Mouse (Mus musculus): ENCODE measurements around the gene Mlxipl. TPM values are rescaled to one million over a fixed set of nuclear protein-coding genes. Genes with fewer than 3 reads are reported as not detected.

Mlxipl gene
- polyA plus RNA-seq, 1 experiment from 2014 or later: 3.3 TPM

DNA sequence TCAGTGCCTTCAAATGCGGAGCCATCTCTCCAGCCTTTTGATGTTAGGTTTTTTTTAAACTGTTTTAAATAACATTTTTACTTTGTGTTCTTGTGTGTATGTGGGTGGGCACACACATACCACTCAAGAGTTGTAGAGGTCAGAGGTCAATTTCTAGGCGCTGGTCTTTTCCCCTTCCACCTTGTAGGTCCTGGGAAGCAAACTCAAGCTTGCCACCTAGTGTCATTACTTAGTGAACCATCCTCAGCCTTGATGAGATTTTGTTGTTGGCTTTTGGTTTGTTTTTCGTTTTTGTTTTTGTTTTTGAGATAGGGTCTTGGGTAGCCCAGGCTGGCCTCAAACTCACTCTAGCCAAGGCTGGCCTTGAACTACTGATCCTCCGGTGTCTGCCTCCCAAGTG lies 14.0 kb upstream of the Mlxipl start:
- ATAC-seq (ENCODE audit: insufficient number of reproducible peaks, low FRiP score, low TSS enrichment, low read depth) (no peak), DNase-seq (ENCODE audit: low spot score) (no peak)
- no peak overlapping the region for H3K9ac ChIP-seq (ENCODE audit: low read length)
- H3K4me2 ChIP-seq (ENCODE audit: low read depth, severe bottlenecking): no peak overlapping the region
- 63% methylated on average over 4 of the region's 4 CpGs for WGBS
- H3K36me3 ChIP-seq (ENCODE audit: control insufficient read depth, insufficient read depth, low read length): peaks cover 5% of the 10 kb centered on the region
- H3K4me3 ChIP-seq (ENCODE audit: low read depth, low read length): no peak overlapping the region
- no peak overlapping the region for H3K27ac ChIP-seq (replicated peaks; ENCODE audit: low read depth, low read length)
- H3K27me3 ChIP-seq (ENCODE audit: control insufficient read depth, insufficient read depth, low read length): no peaks in the 10 kb centered on the region
- peaks cover 10% of the 10 kb centered on the region for H3K4me1 ChIP-seq (ENCODE audit: control insufficient read depth, insufficient read depth, low read length)
- no peaks in the 10 kb centered on the region for H3K9me3 ChIP-seq (ENCODE audit: control insufficient read depth, low read length)

DNA sequence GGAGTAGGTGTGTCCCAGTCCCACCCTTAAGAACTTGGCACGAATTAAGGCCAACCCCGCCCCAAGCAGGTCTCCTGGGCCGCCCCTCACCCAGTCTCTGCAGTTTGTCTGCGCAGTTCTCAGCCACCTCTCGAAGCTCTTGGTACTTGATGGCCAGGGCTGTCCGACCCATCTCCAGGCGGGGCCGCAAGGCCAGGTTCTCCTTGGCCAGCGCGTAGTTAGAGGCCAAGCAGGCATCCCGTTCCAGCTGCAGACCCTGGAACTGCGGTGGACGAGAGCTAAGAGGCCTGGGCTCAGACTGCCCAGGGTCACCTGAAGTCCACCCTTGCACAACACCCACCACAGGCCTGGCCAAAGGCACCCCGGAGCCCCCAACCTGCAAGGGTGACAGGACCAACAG lies 13.3 kb upstream of the Mlxipl start:
- H3K27ac ChIP-seq (replicated peaks; ENCODE audit: low read depth, low read length): no peak overlapping the region
- H3K9me3 ChIP-seq (ENCODE audit: control insufficient read depth, low read length): no peaks in the 10 kb centered on the region
- DNase-seq (ENCODE audit: low spot score) (no peak), ATAC-seq (ENCODE audit: insufficient number of reproducible peaks, low FRiP score, low TSS enrichment, low read depth) (no peak)
- H3K4me3 ChIP-seq (ENCODE audit: low read depth, low read length): no peak overlapping the region
- peaks cover 10% of the 10 kb centered on the region for H3K4me1 ChIP-seq (ENCODE audit: control insufficient read depth, insufficient read depth, low read length)
- no peak overlapping the region for H3K4me2 ChIP-seq (ENCODE audit: low read depth, severe bottlenecking)
- no peaks in the 10 kb centered on the region for H3K27me3 ChIP-seq (ENCODE audit: control insufficient read depth, insufficient read depth, low read length)
- peaks cover 3% of the 10 kb centered on the region for H3K36me3 ChIP-seq (ENCODE audit: control insufficient read depth, insufficient read depth, low read length)
- 87% methylated on average over 14 of the region's 14 CpGs for WGBS
- H3K9ac ChIP-seq (ENCODE audit: low read length): no peak overlapping the region

- Histone ChIP-seq H3K27ac (replicated peaks; ENCODE audit: low read depth, low read length) (peak overlapping the region; percentile 70; the same call in 1 of the 2 replicates), H3K4me1 (ENCODE audit: control insufficient read depth, insufficient read depth, low read length) (peaks cover 10% of the 10 kb centered on the region), H3K4me2 (ENCODE audit: low read depth, severe bottlenecking) (peak overlapping the region; percentile 76), H3K9me3 (ENCODE audit: control insufficient read depth, low read length) (no peaks in the 10 kb centered on the region), H3K36me3 (ENCODE audit: control insufficient read depth, insufficient read depth, low read length) (peaks cover 3% of the 10 kb centered on the region), H3K27me3 (ENCODE audit: control insufficient read depth, insufficient read depth, low read length) (no peaks in the 10 kb centered on the region), H3K9ac (ENCODE audit: low read length) (peak overlapping the region; percentile 97), H3K4me3 (ENCODE audit: low read depth, low read length) (peak overlapping the region; percentile 93)
- DNase-seq (ENCODE audit: low spot score) (peak; percentile 62), ATAC-seq (ENCODE audit: insufficient number of reproducible peaks, low FRiP score, low TSS enrichment, low read depth) (peak; percentile 48; the same call in 1 of the 2 replicates)
- 28% methylated on average over 14 of the region's 14 CpGs for WGBS
These were observed 12.7 kb upstream of the Mlxipl start for GRCm38 (mm10) chr5:135076931-135077505.

DNA sequence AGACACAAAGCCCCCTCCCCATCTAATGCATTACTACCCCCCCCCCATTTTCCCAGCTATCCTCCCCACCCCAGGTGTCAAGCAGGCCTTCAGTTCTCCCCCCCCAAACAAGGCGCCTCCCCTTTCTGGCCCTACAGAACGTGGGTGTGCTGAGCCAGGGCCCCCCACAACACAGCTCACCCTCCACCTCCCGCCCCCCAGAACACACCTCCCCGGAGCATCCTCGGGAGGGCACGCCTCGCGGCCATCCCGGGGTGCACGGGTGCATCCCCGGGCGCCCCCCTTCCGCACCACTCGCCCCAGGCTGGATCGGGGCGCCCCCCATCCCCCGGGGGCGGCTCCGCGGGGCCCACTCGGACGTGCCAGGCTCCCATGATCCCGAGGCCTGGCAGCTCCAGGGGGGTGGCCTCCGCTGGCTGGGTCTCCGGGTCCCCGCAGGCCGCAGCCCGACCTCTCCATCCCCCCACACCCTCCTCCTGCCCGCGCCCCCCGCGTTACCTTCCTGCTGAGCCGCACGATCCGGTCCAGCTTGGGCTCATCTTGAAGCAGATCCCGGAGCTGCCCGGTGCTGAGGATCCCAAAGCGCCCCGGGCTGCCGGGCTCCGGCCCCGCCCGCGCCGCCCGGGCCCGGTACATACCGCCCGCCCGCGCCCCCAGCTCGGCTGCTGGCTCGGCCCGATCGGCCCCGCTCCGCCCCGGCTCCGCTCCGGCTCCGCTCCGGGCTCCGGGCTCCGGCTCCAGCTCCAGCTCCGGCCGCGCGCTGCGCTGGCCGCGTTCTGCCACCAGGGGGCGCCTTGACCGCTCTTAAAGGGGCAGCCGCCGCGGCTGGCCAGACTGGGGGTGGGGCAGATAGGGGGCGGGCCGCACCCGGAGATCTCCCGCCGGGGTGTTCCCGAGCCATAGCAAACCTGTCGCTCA lies 11.9 kb upstream of the Mlxipl start, which contains the start of gene Vps37d:
Gene Vps37d (minus strand): TSS at position 703 of the 918 bp plus-strand sequence.
- Histone ChIP-seq H3K9me3 (ENCODE audit: control insufficient read depth, low read length) (no peaks in the 10 kb centered on the region), H3K4me3 (ENCODE audit: low read depth, low read length) (peak within 1 kb of the TSS; percentile 93), H3K9ac (ENCODE audit: low read length) (peak within 1 kb of the TSS; percentile 97), H3K27me3 (ENCODE audit: control insufficient read depth, insufficient read depth, low read length) (no peaks in the 10 kb centered on the region), H3K27ac (replicated peaks; ENCODE audit: low read depth, low read length) (peak within 1 kb of the TSS; percentile 76), H3K36me3 (ENCODE audit: control insufficient read depth, insufficient read depth, low read length) (peaks cover 3% of the 10 kb centered on the region), H3K4me2 (ENCODE audit: low read depth, severe bottlenecking) (peak within 1 kb of the TSS; percentile 76), H3K4me1 (ENCODE audit: control insufficient read depth, insufficient read depth, low read length) (peaks cover 10% of the 10 kb centered on the region)
- ATAC-seq (ENCODE audit: insufficient number of reproducible peaks, low FRiP score, low TSS enrichment, low read depth) (peak; percentile 73), DNase-seq (ENCODE audit: low spot score) (peak; percentile 98)
- WGBS: under 1% methylated on average over 49 of the region's 83 CpGs

GRCm38 (mm10) chr5:135078482-135078810 lies 11.2 kb upstream of the Mlxipl start:
- peak overlapping the region; percentile 9; the same call in 1 of the 2 replicates for H3K9ac ChIP-seq (ENCODE audit: low read length)
- no peak overlapping the region for H3K27ac ChIP-seq (replicated peaks; ENCODE audit: low read depth, low read length)

GRCm38 (mm10) chr5:135079578-135079977 lies 10.1 kb upstream of the Mlxipl start:
- no peak overlapping the region for H3K9ac ChIP-seq (ENCODE audit: low read length)
- H3K4me1 ChIP-seq (ENCODE audit: control insufficient read depth, insufficient read depth, low read length): no peaks in the 10 kb centered on the region
- H3K9me3 ChIP-seq (ENCODE audit: control insufficient read depth, low read length): no peaks in the 10 kb centered on the region
- H3K27me3 ChIP-seq (ENCODE audit: control insufficient read depth, insufficient read depth, low read length): no peaks in the 10 kb centered on the region
- WGBS: 96% methylated on average over 2 of the region's 2 CpGs
- H3K4me3 ChIP-seq (ENCODE audit: low read depth, low read length): no peak overlapping the region
- H3K36me3 ChIP-seq (ENCODE audit: control insufficient read depth, insufficient read depth, low read length): peaks cover 3% of the 10 kb centered on the region; the same call in 1 of the 2 replicates
- no peak overlapping the region for H3K27ac ChIP-seq (replicated peaks; ENCODE audit: low read depth, low read length)
- DNase-seq (ENCODE audit: low spot score) (no peak), ATAC-seq (ENCODE audit: insufficient number of reproducible peaks, low FRiP score, low TSS enrichment, low read depth) (no peak)
- no peak overlapping the region for H3K4me2 ChIP-seq (ENCODE audit: low read depth, severe bottlenecking)

More at GRCm38 (mm10) chr5:135078482-135078810, 11.2 kb upstream of the Mlxipl start:
- DNase-seq (ENCODE audit: low spot score) (no peak), ATAC-seq (ENCODE audit: insufficient number of reproducible peaks, low FRiP score, low TSS enrichment, low read depth) (peak; percentile 37; the same call in 1 of the 2 replicates)
- Histone ChIP-seq H3K4me1 (ENCODE audit: control insufficient read depth, insufficient read depth, low read length) (peaks cover 5% of the 10 kb centered on the region), H3K27me3 (ENCODE audit: control insufficient read depth, insufficient read depth, low read length) (no peaks in the 10 kb centered on the region), H3K4me3 (ENCODE audit: low read depth, low read length) (peak overlapping the region; percentile 93), H3K9me3 (ENCODE audit: control insufficient read depth, low read length) (no peaks in the 10 kb centered on the region), H3K4me2 (ENCODE audit: low read depth, severe bottlenecking) (peak overlapping the region; percentile 76), H3K36me3 (ENCODE audit: control insufficient read depth, insufficient read depth, low read length) (peaks cover 3% of the 10 kb centered on the region; the same call in 1 of the 2 replicates)
- WGBS: 1% methylated on average over 11 of the region's 11 CpGs

DNA sequence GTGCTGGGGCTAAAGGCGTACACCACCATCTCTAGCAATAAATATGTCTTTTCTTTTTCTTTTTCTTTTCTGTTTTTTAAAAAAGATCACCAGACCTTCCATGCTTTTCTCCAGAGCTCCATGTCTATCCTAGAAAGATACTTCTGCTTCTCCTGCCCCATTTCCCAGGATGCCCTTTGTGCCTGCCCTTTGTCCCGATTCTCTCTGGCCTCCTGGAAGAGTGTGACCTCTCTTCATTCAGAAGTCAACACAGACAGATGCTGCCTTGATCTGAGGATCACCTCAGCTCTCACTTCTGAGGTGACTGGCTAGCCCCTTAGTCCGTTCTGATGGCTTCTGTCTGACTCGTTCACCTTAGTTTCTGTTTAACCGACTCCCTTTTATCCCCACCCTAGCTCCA lies 9.2 kb upstream of the Mlxipl start:
- WGBS: 88% methylated on average over 5 of the region's 5 CpGs

DNA sequence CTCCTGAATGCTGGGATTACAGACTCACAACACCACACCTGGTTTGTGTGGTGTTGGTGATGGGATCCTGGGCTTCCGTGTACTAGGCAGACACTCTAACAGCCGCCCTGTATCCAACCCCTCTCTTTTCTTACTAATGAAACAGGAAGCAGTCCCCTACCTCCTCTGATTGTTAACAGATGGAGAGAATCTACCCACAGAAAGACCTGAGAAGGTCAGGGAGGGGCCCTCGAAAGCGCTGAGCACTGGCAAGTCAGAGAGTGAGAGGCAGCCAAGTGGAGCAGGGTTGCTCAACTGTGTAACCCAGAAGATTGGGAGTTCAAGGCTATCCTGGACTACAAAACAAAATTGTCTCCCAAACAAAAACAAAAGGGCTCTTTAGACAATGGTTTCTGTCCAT lies 2.8 kb upstream of the Mlxipl start:
- Histone ChIP-seq H3K9me3 (ENCODE audit: control insufficient read depth, low read length) (no peaks in the 10 kb centered on the region), H3K9ac (ENCODE audit: low read length) (no peak overlapping the region), H3K4me1 (ENCODE audit: control insufficient read depth, insufficient read depth, low read length) (no peaks in the 10 kb centered on the region), H3K27ac (replicated peaks; ENCODE audit: low read depth, low read length) (no peak overlapping the region), H3K4me3 (ENCODE audit: low read depth, low read length) (no peak overlapping the region), H3K27me3 (ENCODE audit: control insufficient read depth, insufficient read depth, low read length) (peaks cover 19% of the 10 kb centered on the region), H3K36me3 (ENCODE audit: control insufficient read depth, insufficient read depth, low read length) (no peaks in the 10 kb centered on the region), H3K4me2 (ENCODE audit: low read depth, severe bottlenecking) (no peak overlapping the region)
- ATAC-seq (ENCODE audit: insufficient number of reproducible peaks, low FRiP score, low TSS enrichment, low read depth): no peak
- peak; percentile 33 for DNase-seq (ENCODE audit: low spot score)
- 13% methylated on average over 4 of the region's 4 CpGs for WGBS

More for the DNA sequence above, 9.2 kb upstream of the Mlxipl start:
- H3K27ac ChIP-seq (replicated peaks; ENCODE audit: low read depth, low read length): no peak overlapping the region
- no peaks in the 10 kb centered on the region for H3K27me3 ChIP-seq (ENCODE audit: control insufficient read depth, insufficient read depth, low read length)
- no peak for ATAC-seq (ENCODE audit: insufficient number of reproducible peaks, low FRiP score, low TSS enrichment, low read depth)
- H3K9ac ChIP-seq (ENCODE audit: low read length): no peak overlapping the region
- H3K9me3 ChIP-seq (ENCODE audit: control insufficient read depth, low read length): no peaks in the 10 kb centered on the region
- H3K4me2 ChIP-seq (ENCODE audit: low read depth, severe bottlenecking): no peak overlapping the region
- H3K36me3 ChIP-seq (ENCODE audit: control insufficient read depth, insufficient read depth, low read length): peaks cover 2% of the 10 kb centered on the region; the same call in 1 of the 2 replicates
- no peak overlapping the region for H3K4me3 ChIP-seq (ENCODE audit: low read depth, low read length)
- H3K4me1 ChIP-seq (ENCODE audit: control insufficient read depth, insufficient read depth, low read length): no peaks in the 10 kb centered on the region
- no peak for DNase-seq (ENCODE audit: low spot score)
